Mouse (Mus musculus): ENCODE measurements around the gene Vill.

Gene Vill

GRCm38 (mm10) chr9:119109685-119110353 lies 57.2 kb downstream of the Vill start:
- DNase-seq (ENCODE audit: low spot score), result no peak

GRCm38 (mm10) chr9:119110640-119111039 lies 58.1 kb downstream of the Vill start:
- DNase-seq (ENCODE audit: low spot score), result no peak

- no peak for DNase-seq (ENCODE audit: low spot score)
Measured at GRCm38 (mm10) chr9:119114911-119115310, 62.3 kb downstream of the Vill start.

GRCm38 (mm10) chr9:119119409-119120167 lies 67.0 kb downstream of the Vill start:
- no peak for DNase-seq (ENCODE audit: low spot score)

- no peak for DNase-seq (ENCODE audit: low spot score)
Measured at GRCm38 (mm10) chr9:119120168-119120560, 67.6 kb downstream of the Vill start.

All from ovary, postnatal 36 days (tissue).